Mouse (Mus musculus) CD4-positive, CD25-positive, alpha-beta regulatory T cell (primary cell): ENCODE results near the gene Far1. TPM values are rescaled to one million over a fixed set of nuclear protein-coding genes. Genes with fewer than 3 reads are reported as not detected.

Source experiments
- polyA plus RNA-seq: library from polyadenylated mRNA; unstranded; fragments of 100-300 nt; shearing (Covaris generic); gene quantifications from one replicate; pipeline ENCODE4 v1.2.1, GENCODE M21; 2017

Gene Far1
- 64.3 TPM for polyA plus RNA-seq

DNA sequence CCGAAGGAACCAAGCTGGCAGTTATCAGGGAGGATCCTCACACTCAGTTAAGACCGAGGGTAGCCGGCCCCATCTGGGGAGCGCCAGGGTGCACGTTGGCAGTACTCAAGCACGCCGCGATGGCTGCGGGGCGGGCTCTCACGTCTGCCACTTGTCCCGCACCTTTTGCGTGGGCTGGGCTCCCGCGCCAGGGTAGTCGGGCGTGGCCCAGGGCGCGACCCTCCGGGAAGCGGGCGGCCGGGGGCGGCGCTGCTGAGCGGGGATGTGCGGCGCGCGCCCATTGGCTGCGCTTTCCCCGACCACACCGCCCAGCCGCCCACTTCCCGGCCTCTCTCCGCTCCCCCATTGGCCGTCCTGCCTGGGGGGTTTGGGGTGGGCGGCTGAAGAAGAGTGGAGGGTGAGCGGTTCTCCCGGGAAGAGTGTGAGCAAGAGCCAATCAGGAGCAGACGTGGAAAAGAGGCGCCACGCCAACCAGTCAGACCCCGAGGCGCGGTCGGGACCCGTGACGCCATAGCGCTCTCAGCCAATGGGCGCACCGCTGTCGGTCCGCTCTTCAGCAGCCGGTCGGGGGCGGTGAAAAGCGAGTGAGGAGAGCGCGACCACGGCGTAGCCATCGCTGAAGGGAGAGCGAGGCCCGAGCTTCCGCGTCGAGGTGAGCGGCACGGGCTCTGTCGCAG, at the start of gene Far1:
Gene Far1, plus strand, starts transcription at position 549 of the 677 bp plus-strand sequence.

Other genes starting within 250 kb of the Far1 start
- gene Btbd10, start 144.4 kb upstream of the Far1 start, polyA plus RNA-seq: 18.9 TPM
- not detected for gene Pth, start 125.3 kb upstream of the Far1 start, polyA plus RNA-seq